Mouse (Mus musculus): ENCODE data around the gene Gm382.

The Gm382 gene

GRCm38 (mm10) chrX:127039672-127040071 is at the start of gene Gm382:
Gm382 (plus strand) TSS chrX:127039972.
- in situ Hi-C loops (cut with MseI, MboI) = no loop called here

- in situ Hi-C loops (cut with MseI, MboI) = no loop called here
Measured at GRCm38 (mm10) chrX:127070179-127070578, 30.4 kb downstream of the Gm382 start.

GRCm38 (mm10) chrX:127091282-127091681 is 51.5 kb downstream of the Gm382 start:
- in situ Hi-C loops (cut with MseI, MboI) = no loop called here

- in situ Hi-C loops (cut with MseI, MboI) = no loop called here
Measured at GRCm38 (mm10) chrX:127093036-127093435, 53.3 kb downstream of the Gm382 start.

GRCm38 (mm10) chrX:127093961-127094360 is 54.2 kb downstream of the Gm382 start:
- in situ Hi-C loops (cut with MseI, MboI) = no loop called here

- in situ Hi-C loops (cut with MseI, MboI) = no loop called here
Measured at GRCm38 (mm10) chrX:127104341-127104740, 64.6 kb downstream of the Gm382 start.

All from mouse trophoblast stem cell (cell line).